Comparison of ENCODE assay signal across 21 mouse cellular contexts in the genomic region with DNA sequence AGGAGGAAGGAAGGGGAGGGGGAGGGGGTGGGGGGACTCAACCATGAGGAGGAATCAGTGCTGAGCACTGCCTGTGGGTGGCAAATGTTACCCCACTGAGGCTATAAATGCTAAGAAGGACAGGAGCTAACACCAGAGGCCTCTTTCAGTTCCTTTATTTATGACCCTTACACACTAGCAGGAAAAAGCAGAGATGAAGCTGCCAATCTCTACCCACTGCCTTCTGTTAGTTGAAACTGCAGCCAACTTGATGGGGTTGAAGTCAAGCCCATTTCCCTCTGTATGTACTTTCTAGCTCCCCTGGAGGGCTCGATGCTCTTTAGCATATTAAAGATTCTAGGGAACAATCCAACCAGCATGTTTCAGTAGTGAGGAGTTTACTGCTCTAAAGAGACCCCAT.
A peak's percentile ranks its signal among the peaks of the same experiment; 100 is the strongest.
DNase-seq lines count a peak whose midpoint lies in the region; ATAC-seq and TF ChIP-seq lines count a peak whose summit lies in the region.
"Had no signal": no experiment of that assay in that cellular context is flagged by ENCODE, and none has a peak within 500 bp of the region (broad histone marks: within the 10 kb centered on the region; RNA-seq: fewer than 3 reads in every experiment).

No protein-coding gene starts in this region.

- peaks cover 12% of the 10 kb centered on the region for H3K4me1 ChIP-seq in cerebellum, adult 2 months (ENCODE audit: control insufficient read depth, insufficient read depth, low read length)
- H3K4me1 ChIP-seq: megakaryocyte, embryonic 14.5 days had no signal

- no peak for TF ChIP-seq CTCF in cerebellum, adult 2 months (IDR thresholded peaks at IDR 0.05; ENCODE audit: borderline replicate concordance, insufficient read depth, low read depth, low read length)

- no peak overlapping the region for H3K27ac ChIP-seq in cerebellum, adult 2 months (ENCODE audit: insufficient read depth, low read length)
- H3K27ac ChIP-seq: embryonic facial prominence, embryonic 12.5 days; gastrocnemius, adult 2 months; heart, embryonic 13.5 days; hindbrain, postnatal 0 days; limb, embryonic 13.5 days had no signal

- no peak for TF ChIP-seq POLR2A in cerebellum, adult 2 months (IDR thresholded peaks at IDR 0.05; ENCODE audit: borderline replicate concordance, insufficient read depth, low read length)

- no peaks in the 10 kb centered on the region for H3K27me3 ChIP-seq in cerebellum, adult 2 months (ENCODE audit: control insufficient read depth, insufficient read depth, low read length)
- H3K27me3 ChIP-seq: embryonic facial prominence, embryonic 12.5 days; megakaryocyte, embryonic 14.5 days had no signal

- peak; percentile 84 for ATAC-seq in frontal cortex, adult (ENCODE audit: low TSS enrichment)
- ATAC-seq in megakaryocyte progenitor cell, adult 5-6 weeks (replicated peaks; ENCODE audit: poor library complexity), result peak; percentile 37; the same call in 1 of the 2 replicates
- ATAC-seq in inflammation-experienced regulatory T-cells, adult 6 months, result no peak
- ATAC-seq: CD4-positive, CD25-positive, alpha-beta regulatory T cell, adult 4 months; hindbrain, postnatal 0 days; midbrain, embryonic 16.5 days had no signal

- DNase-seq in frontal cortex, postnatal 14 days (ENCODE audit: low spot score in 2 of 2), result no peak
- DNase-seq in cerebellum, adult 2 months, result peak; percentile 32 to 65
- peak; percentile 32 to 41 for DNase-seq in cerebellum, postnatal 25 days
- no peak for DNase-seq in testis, postnatal 10 days (ENCODE audit: low spot score)
- DNase-seq: gastrocnemius, adult 2 months; heart, postnatal 4 days; kidney, adult 8-10 months; kidney, postnatal 4 days; lung, postnatal 10 days; retina, postnatal 1 day; thymus, adult 18-20 months had no signal

- no peak overlapping the region for H3K4me3 ChIP-seq in cerebellum, adult 2 months (replicated peaks; ENCODE audit: insufficient read depth, low read depth, low read length)
- H3K4me3 ChIP-seq: embryonic facial prominence, embryonic 12.5 days; gastrocnemius, adult 2 months; heart, embryonic 13.5 days; limb, embryonic 13.5 days; megakaryocyte, embryonic 14.5 days had no signal

- 0% methylated on average over 1 of the region's 1 CpGs for WGBS in cerebellum, adult 2 months

Comparison
In these comparisons a context has a peak if more than half of its experiments do, and no peak if none do; other contexts are left out.
1. DNase-seq: peak in cerebellum, adult 2 months (2 of 2) and cerebellum, postnatal 25 days (2 of 2); none in frontal cortex, postnatal 14 days (0 of 2) and testis, postnatal 10 days (single experiment).